Mouse (Mus musculus) heart, adult 2 months (tissue): ENCODE measurements around the gene Iyd.

Experiments used
- CTCF ChIP-seq: fragments of 200-600 bp; IDR thresholded peaks from 2 replicates; pipeline ENCODE4 v1.8.1; 2022; ENCODE audit warnings: antibody characterized with exemption, mild to moderate bottlenecking, moderate library complexity
- EP300 ChIP-seq: fragments of 200-500 bp; IDR thresholded peaks from 2 replicates; pipeline ENCODE4 v1.6.1; 2011; ENCODE audit warnings: low read depth, low read length, control low read depth; ENCODE audit not compliant: insufficient read depth
- POLR2A ChIP-seq: fragments of 200-500 bp; IDR thresholded peaks from 2 replicates; pipeline ENCODE4 v1.6.1; 2011; ENCODE audit warnings: mild to moderate bottlenecking, low read depth, low read length, control low read depth; ENCODE audit not compliant: insufficient read depth

- no peak for TF ChIP-seq POLR2A
- no peak for TF ChIP-seq CTCF
- no peak for TF ChIP-seq EP300
These were observed 43.2 kb upstream of the Iyd start for GRCm38 (mm10) chr10:3496791-3497190.
